Mouse (Mus musculus): ENCODE results near the gene Sowaha.
A peak's percentile ranks its signal among the peaks of the same experiment; 100 is the strongest.

GRCm38 (mm10) chr11:53469968-53470695 lies 9.9 kb downstream of the Sowaha start, which contains the start of gene Gm9837:
- peak; percentile 88 for TF ChIP-seq CTCF (IDR thresholded peaks at IDR 0.05; ENCODE audit: low read depth, low read length)
- TF ChIP-seq GATA1 (IDR thresholded peaks at IDR 0.05; ENCODE audit: borderline replicate concordance, low read length), result no peak
